Mouse (Mus musculus): ENCODE measurements around the gene Wdr17.

Wdr17 gene

GRCm38 (mm10) chr8:54596940-54597339 lies 290.0 kb downstream of the Wdr17 start:
- DNase-seq = no peak

GRCm38 (mm10) chr8:54596051-54596450 lies 290.9 kb downstream of the Wdr17 start:
- DNase-seq = no peak

GRCm38 (mm10) chr8:54594634-54595033 lies 292.4 kb downstream of the Wdr17 start:
- DNase-seq = no peak

- no peak for DNase-seq
Observed at GRCm38 (mm10) chr8:54582886-54583285, 304.1 kb downstream of the Wdr17 start.

- no peak for DNase-seq
Observed at GRCm38 (mm10) chr8:54581436-54581835, 305.5 kb downstream of the Wdr17 start.
